Mouse (Mus musculus) MEL-GATA-1-ER (cell line): ENCODE data around the gene Tmem131l.

ENCODE experiments used
- DNase-seq: peaks from one replicate; pipeline ENCODE4 v3.0.0-alpha.2; 2012; ENCODE audit warnings: low read depth; ENCODE audit errors: extremely low read depth

Gene Tmem131l

GRCm38 (mm10) chr3:84048729-84049175 lies 8.8 kb upstream of the Tmem131l start:
- no peak for DNase-seq

GRCm38 (mm10) chr3:84046206-84046605 lies 6.2 kb upstream of the Tmem131l start:
- no peak for DNase-seq

DNA sequence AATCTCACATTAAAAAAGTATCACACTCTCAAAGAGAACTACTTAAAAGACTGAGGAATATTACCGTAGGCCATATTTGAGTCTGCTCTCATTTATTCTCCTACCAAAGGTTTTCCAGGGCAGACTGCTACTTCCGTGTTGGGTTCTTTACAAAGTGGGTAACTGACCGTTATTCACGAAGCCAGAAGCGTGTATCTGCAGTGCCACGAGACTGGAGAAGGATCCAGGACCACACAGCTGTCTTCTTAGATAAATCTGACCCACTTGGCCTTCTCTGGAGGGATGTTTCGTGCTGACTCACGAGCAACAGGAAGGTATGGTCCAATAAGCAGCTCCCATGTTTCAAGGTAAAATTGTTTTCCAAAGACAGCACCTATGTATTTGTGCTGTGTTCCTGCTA lies 1.8 kb upstream of the Tmem131l start:
- DNase-seq = peak; percentile 81

- peak; percentile 50 for DNase-seq
Measured at GRCm38 (mm10) chr3:84040476-84041082, 604 bp upstream of the Tmem131l start.

DNA sequence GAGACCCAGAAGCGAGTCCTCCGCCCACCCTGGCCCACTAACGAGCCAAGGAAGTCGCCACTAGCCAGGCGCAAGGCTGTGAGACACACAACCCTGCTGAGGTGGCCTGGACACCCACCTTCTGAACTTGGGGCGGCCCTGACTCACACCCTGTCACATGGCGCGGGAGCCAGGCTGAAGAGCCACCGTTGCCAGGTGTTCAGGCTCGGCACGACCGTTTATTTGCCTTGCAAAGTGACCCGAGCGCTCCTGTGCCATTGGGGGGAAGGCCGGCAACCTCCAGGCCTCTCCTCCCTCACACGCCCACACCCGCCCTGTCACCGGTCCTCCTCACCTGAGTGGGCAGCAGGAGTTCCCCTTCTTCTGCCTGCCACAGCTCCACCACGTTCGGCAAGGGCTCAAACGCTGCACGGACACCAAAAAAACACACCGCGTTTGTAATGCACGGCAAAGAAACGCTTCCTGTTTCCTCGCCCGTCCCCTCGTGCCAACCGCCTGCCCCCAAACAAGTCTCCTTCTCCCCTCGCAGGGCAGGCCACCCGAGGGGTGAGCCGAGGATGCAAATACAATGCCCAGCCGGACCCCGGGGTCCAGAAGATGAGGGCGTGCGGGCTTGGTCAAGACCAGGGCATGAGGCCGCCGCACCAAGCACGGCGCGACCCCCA lies 862 bp downstream of the Tmem131l start:
- peak; percentile 53 for DNase-seq

- no peak for DNase-seq
Measured at GRCm38 (mm10) chr3:84038126-84038525, 1.8 kb downstream of the Tmem131l start.

DNA sequence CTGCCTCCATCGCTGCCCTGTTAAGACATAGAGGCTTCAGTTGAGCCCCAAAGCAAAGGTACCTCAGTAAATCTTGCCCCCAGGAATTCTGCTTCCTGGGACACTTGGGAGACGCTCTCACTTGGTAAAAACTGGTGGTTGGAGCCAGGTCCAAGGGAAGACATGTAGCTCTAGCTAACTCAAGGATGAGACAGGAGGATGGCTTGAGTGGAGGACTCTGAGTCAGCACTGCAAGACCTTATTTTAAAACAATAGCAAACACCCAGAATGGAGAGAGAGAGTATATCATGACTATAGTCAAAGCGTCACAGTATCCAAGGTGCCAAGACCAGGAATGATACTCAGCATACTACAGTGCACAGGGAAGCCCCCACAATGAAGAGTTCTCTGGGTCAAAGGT lies 2.4 kb downstream of the Tmem131l start:
- no peak for DNase-seq

DNA sequence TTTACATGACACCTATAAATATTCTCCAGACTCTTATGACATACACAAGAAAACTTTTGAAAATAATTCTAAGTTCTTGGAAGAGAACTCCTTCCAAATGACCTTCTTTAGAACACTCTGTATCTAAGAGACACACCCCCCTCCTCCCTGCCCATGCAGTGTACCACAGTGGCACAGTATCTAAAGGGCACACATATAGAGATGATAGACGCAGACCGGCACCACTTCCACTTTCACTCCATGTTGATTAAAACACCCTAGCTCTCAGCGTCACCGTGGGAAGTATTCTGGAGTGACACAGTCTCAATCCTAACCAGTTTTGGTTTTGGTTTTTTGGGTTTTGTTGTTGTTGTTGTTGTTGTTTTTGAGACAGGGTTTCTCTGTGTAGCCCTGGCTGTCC lies 3.1 kb downstream of the Tmem131l start:
- DNase-seq = peak; percentile 37

- peak; percentile 80 for DNase-seq
Measured at GRCm38 (mm10) chr3:84035728-84036364, 4.1 kb downstream of the Tmem131l start.

GRCm38 (mm10) chr3:84034115-84034780 lies 5.7 kb downstream of the Tmem131l start:
- DNase-seq = peak; percentile 37

DNA sequence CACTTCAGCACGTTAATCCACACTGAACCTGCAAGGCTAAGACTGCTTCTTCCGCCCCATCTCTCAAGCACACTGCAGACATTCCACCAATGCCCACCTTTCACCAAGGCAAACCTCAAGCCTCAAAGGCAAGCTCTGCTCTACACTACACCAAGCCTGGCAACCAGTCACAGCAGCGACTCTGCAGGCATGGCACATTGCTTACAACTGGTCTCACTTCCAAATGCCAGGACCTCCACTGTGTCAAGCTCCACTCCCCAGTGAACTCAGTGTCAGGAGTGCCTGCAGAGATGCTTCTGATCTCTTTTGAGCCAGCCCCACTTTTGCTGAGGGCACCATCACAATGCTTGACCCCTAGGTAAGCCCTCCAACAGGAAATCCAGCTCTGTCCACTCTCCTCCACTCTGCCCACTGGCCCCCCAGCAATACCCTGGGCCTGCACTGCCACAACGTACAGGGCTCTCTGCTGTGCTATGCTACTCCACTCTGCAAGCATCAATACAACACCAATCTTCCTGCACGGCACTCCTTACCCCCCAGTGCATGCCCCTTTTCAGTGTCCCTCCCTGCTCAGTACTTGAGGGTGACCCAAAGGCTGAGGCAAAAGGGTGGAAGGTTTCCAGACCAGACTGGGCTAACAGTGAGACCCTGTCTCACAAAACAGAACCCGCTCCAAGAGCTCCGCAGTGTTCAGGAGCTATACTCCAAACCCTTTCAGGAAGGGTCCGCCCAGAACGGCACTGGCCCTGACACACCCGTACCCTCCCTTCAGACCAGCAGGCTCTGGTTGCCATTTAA lies 6.8 kb downstream of the Tmem131l start:
- DNase-seq = no peak

GRCm38 (mm10) chr3:84032419-84032818 lies 7.6 kb downstream of the Tmem131l start:
- DNase-seq = no peak

GRCm38 (mm10) chr3:84031216-84031615 lies 8.8 kb downstream of the Tmem131l start:
- DNase-seq = no peak

GRCm38 (mm10) chr3:84028968-84029367 lies 11.0 kb downstream of the Tmem131l start:
- no peak for DNase-seq

- DNase-seq = no peak
Measured at GRCm38 (mm10) chr3:84027691-84028159, 12.2 kb downstream of the Tmem131l start.

DNA sequence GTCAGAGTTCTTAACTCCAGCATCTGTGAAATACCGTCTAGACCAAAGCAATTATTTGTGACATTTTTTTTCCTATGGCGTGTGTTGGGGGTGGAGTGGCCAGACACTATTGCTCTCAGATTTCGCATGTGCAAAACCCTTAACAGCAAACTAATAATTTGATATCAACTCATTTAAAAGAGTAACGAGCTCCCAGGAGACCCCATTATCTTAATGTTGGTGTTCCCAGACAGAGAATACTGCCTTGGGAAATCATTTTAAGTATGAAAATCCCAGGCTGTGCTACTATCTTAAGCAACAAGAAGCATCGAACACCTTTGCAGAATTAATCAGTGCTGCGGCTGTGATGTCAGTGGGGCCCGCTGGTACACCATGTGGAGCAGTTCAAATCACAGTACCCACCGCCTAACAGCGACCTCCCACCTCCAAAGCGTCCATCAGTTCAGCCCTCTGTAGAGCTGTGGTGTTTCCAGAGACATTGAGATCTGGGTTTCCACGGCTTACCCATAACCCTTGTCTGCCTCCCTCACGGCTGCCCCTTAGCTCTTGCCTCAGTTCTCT lies 15.4 kb downstream of the Tmem131l start:
- DNase-seq = no peak

- no peak for DNase-seq
Measured at GRCm38 (mm10) chr3:84022723-84023122, 17.3 kb downstream of the Tmem131l start.

GRCm38 (mm10) chr3:84022201-84022584 lies 17.8 kb downstream of the Tmem131l start:
- no peak for DNase-seq

GRCm38 (mm10) chr3:84021217-84022200 lies 18.5 kb downstream of the Tmem131l start:
- DNase-seq = no peak

DNA sequence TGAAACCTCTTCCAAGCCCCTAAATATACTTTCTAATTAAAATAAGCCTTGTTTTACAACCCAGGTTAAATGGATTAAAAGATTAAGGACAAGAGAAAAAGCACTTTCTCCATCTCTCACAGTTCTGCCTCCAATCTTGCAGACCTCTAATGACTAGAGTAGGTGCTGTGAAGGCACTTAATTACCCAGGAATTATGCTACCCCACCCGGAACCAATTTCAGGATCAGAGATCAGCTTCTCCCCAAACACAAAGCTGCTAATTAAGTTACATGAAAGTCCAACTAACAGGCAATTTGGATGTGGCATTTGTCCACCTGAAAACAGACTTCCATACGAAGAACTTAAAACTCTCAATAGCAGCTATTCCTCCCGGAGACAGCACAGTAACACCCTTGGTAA lies 19.4 kb downstream of the Tmem131l start:
- no peak for DNase-seq
